Mouse (Mus musculus): ENCODE results near the gene Pla2g6.

DNA sequence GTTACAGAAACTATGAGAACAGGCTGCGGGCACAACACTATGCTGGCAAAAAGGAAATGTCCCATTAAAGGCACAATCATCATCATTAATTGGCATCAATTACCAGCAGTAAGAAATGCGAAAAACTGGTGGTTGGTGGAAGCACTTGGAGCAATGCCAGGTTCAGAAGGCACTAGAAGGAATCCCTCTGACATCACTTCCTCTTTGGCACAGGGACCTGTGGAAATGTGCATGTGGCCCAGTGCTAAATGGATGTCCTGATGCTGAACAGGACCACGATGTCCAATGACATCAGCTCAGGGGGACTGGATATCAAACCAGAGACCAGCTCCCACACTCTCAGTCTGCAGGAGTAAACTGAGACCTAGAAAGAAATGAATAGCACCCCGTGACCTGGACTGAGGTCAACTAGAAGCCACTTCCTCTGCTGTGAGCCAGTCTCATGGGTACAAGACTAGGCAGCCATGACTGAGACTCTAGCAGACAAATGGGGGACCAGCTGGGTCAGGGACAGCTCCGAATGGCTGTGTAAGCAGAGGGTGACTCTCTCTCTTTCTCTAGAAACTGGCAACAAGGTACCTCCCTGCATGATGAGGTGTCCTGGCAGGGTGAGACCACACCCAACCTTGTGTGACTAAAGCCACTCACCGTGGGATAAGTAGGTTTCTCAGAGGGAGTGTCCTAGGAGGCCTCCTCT lies 14.6 kb upstream of the Pla2g6 start:
- no peak for TF ChIP-seq CTCF (IDR thresholded peaks at IDR 0.05; ENCODE audit: borderline replicate concordance, insufficient read depth, low read length)
- TF ChIP-seq POLR2A (IDR thresholded peaks at IDR 0.05; ENCODE audit: low read depth, low read length) = no peak

All from embryonic fibroblast, embryonic 13.5 days (primary cell).